Mouse (Mus musculus): ENCODE results near the gene Rab5if. TPM values are rescaled to one million over a fixed set of nuclear protein-coding genes. Genes with fewer than 3 reads are reported as not detected.
"Not testable (repeated sequence)": the region's sequence is repeated elsewhere in the genome, so short reads cannot be mapped to it uniquely, and the experiment has no call there.

Rab5if gene
- polyA plus RNA-seq, 1 experiment from 2014 or later: 194 TPM

DNA sequence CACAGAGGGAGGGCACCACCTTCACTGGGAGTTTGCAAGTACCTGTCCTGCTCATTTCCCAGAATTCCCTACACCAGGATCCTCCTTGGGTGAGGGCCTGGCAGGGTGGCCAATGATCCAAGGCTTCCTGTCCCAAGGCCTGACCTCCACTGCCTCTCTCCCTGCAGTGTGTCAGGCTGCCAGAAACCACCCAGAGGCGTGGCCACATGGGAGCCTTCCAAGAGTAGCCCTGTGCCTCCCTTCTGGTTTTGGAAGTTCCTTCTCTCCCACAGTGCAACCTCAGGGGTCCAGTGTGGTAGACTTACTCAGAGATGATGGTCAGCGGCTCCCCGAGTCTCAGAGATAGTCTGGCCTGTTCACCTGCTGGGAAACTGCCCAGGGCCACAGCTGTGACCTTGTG lies 16.6 kb downstream of the Rab5if start:
- 81% methylated on average over 3 of the region's 3 CpGs for WGBS
- no peak for TF ChIP-seq CTCF (IDR thresholded peaks at IDR 0.05; ENCODE audit: low read depth)
- Histone ChIP-seq H3K36me3 (ENCODE audit: insufficient read depth) (peaks cover 11% of the 10 kb centered on the region), H3K27ac (ENCODE audit: low read depth) (no peak overlapping the region), H3K4me1 (ENCODE audit: insufficient read depth) (peaks cover 4% of the 10 kb centered on the region; the same call in 1 of the 2 replicates), H3K9ac (no peak overlapping the region), H3K4me2 (no peak overlapping the region), H3K9me3 (ENCODE audit: low read depth, low read length) (no peaks in the 10 kb centered on the region), H3K4me3 (ENCODE audit: low read depth, low read length) (no peak overlapping the region), H3K27me3 (ENCODE audit: insufficient read depth, low read length) (no peaks in the 10 kb centered on the region)
- DNase-seq (no peak), ATAC-seq (ENCODE audit: insufficient read depth) (no peak)

DNA sequence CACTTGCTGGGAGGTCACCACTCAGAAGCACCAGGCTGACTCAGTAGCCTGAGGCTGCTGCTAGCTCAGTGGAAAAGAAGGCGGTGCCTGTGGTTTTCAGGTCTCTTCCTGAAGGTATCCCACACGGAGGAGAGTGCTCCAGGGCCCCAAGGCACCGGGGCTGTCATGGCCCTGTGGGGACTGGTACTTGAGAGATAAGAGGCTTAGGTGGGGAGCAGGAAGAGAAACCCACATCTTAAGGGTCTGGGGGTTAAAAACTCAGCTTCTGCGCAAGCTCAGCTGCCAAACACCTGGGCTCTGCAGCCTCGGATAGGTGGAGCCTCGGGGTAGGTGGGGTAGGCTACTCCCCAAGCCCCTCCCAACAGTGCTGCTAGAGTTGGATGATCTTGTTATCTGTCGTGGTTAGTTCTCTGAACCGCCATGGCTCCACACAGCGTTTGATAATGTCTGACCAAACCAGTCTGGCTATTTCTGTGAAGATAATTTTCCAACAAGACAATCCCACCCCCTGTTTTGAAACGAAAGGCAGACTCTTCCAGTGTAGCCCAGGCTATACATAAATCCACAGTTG lies 19.6 kb downstream of the Rab5if start:
- no peak for DNase-seq
- no peak for ATAC-seq (ENCODE audit: insufficient read depth)
- Histone ChIP-seq H3K9ac (no peak overlapping the region), H3K9me3 (ENCODE audit: low read depth, low read length) (no peaks in the 10 kb centered on the region), H3K27me3 (ENCODE audit: insufficient read depth, low read length) (no peaks in the 10 kb centered on the region), H3K4me2 (no peak overlapping the region), H3K36me3 (ENCODE audit: insufficient read depth) (no peaks in the 10 kb centered on the region), H3K4me1 (ENCODE audit: insufficient read depth) (peaks cover 4% of the 10 kb centered on the region; the same call in 1 of the 2 replicates), H3K27ac (ENCODE audit: low read depth) (no peak overlapping the region), H3K4me3 (ENCODE audit: low read depth, low read length) (no peak overlapping the region)
- TF ChIP-seq CTCF (IDR thresholded peaks at IDR 0.05; ENCODE audit: low read depth): no peak
- 20% methylated on average over 10 of the region's 10 CpGs for WGBS

DNA sequence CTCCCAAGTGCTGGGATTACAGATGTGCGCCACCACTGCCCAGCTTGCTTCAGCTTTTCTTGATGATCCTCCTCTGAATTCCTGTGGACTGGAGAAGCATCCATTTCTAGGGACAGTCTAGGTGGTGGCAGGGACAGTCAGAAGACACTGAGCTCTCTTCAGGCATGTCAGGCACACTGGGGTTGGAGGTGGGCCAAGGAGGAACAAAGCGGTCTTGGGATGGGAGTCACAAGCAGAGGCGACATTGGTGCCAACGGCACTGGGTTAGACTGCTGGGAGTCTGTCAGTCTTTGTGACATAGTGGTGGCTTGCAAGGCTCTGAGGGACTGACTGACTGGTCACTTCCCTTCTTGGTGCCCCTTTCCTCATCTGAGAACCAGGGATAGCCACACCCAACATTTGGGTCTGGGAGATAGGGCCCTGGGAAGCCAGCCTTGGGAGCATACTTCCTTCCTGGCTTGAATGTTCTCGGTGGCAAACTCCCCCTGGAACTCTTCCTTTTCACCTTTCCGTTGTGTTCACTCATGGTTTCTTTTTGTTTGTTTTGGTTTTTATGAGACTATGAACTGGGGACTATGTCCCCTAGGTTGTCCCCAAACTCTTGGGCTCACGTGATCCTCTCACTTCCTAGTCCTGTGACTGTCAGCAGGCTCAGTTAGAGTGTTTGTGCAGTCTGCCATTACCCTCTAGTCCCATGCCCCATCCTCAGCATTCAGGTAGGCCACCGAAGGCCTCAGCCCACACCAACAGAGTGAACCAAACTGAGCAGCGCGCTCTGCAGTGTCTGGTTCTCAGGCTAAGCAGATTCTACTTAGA lies 21.7 kb downstream of the Rab5if start:
- Histone ChIP-seq H3K36me3 (ENCODE audit: insufficient read depth) (no peaks in the 10 kb centered on the region), H3K9me3 (ENCODE audit: low read depth, low read length) (no peaks in the 10 kb centered on the region), H3K4me3 (ENCODE audit: low read depth, low read length) (no peak overlapping the region), H3K4me2 (no peak overlapping the region), H3K27me3 (ENCODE audit: insufficient read depth, low read length) (no peaks in the 10 kb centered on the region), H3K27ac (ENCODE audit: low read depth) (no peak overlapping the region), H3K9ac (no peak overlapping the region), H3K4me1 (ENCODE audit: insufficient read depth) (no peaks in the 10 kb centered on the region)
- WGBS: 77% methylated on average over 10 of the region's 10 CpGs
- ATAC-seq (ENCODE audit: insufficient read depth) (no peak), DNase-seq (no peak)
- no peak for TF ChIP-seq CTCF (IDR thresholded peaks at IDR 0.05; ENCODE audit: low read depth)

GRCm38 (mm10) chr2:156885666-156886065 lies 22.7 kb downstream of the Rab5if start:
- H3K27me3 ChIP-seq (ENCODE audit: insufficient read depth, low read length); H3K4me2 ChIP-seq; H3K36me3 ChIP-seq (ENCODE audit: insufficient read depth); H3K4me1 ChIP-seq (ENCODE audit: insufficient read depth); H3K9me3 ChIP-seq (ENCODE audit: low read depth, low read length); DNase-seq; H3K27ac ChIP-seq (ENCODE audit: low read depth); ATAC-seq (ENCODE audit: insufficient read depth); H3K4me3 ChIP-seq (ENCODE audit: low read depth, low read length); H3K9ac ChIP-seq: not testable (repeated sequence)
- 56% methylated on average over 2 of the region's 2 CpGs for WGBS

DNA sequence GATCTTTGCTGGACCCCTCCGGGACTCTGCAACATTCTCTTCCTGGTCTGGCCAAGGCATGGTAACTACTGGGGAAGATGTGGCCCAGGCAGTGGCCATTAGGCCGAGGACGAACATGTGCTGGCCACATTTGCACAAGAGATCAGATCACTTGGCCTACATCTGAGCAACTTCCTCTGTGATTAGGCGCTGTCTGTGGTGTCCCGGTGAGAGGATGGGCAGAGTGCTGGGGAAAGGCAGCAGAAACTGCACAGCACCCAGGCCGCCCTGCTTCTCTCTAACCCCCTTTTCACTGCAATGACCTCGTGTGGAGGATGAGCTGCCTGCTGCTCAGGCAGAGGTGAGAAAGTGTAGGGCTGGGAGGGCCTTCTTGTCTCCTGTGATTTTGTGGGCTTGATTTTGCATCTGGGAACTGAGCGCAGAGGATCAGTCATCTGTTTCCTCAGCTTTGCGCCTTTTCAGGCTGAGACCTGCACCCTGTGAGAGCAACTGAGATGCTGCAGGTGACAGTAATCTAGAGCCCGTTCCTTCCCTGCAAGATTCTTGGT lies 23.2 kb downstream of the Rab5if start:
- no peak for TF ChIP-seq CTCF (IDR thresholded peaks at IDR 0.05; ENCODE audit: low read depth)
- Histone ChIP-seq H3K9ac (no peak overlapping the region), H3K9me3 (ENCODE audit: low read depth, low read length) (no peaks in the 10 kb centered on the region), H3K4me3 (ENCODE audit: low read depth, low read length) (no peak overlapping the region), H3K4me2 (no peak overlapping the region), H3K27ac (ENCODE audit: low read depth) (no peak overlapping the region), H3K4me1 (ENCODE audit: insufficient read depth) (no peaks in the 10 kb centered on the region), H3K36me3 (ENCODE audit: insufficient read depth) (no peaks in the 10 kb centered on the region), H3K27me3 (ENCODE audit: insufficient read depth, low read length) (no peaks in the 10 kb centered on the region)
- ATAC-seq (ENCODE audit: insufficient read depth): no peak
- 75% methylated on average over 10 of the region's 10 CpGs for WGBS
- DNase-seq: no peak

GRCm38 (mm10) chr2:156887017-156887416 lies 24.1 kb downstream of the Rab5if start, which contains the start of gene Sla2:
TSS of gene Sla2 (minus strand) at chr2:156887192.
- Histone ChIP-seq H3K27me3 (ENCODE audit: insufficient read depth, low read length) (no peaks in the 10 kb centered on the region), H3K9ac (no peak within 1 kb of the TSS), H3K4me2 (no peak within 1 kb of the TSS), H3K27ac (ENCODE audit: low read depth) (no peak within 1 kb of the TSS), H3K9me3 (ENCODE audit: low read depth, low read length) (no peaks in the 10 kb centered on the region), H3K4me1 (ENCODE audit: insufficient read depth) (no peaks in the 10 kb centered on the region), H3K36me3 (ENCODE audit: insufficient read depth) (no peaks in the 10 kb centered on the region), H3K4me3 (ENCODE audit: low read depth, low read length) (no peak within 1 kb of the TSS)
- ATAC-seq (ENCODE audit: insufficient read depth) (no peak), DNase-seq (no peak)
- WGBS: 51% methylated on average over 6 of the region's 6 CpGs
- no peak for TF ChIP-seq CTCF (IDR thresholded peaks at IDR 0.05; ENCODE audit: low read depth)

DNA sequence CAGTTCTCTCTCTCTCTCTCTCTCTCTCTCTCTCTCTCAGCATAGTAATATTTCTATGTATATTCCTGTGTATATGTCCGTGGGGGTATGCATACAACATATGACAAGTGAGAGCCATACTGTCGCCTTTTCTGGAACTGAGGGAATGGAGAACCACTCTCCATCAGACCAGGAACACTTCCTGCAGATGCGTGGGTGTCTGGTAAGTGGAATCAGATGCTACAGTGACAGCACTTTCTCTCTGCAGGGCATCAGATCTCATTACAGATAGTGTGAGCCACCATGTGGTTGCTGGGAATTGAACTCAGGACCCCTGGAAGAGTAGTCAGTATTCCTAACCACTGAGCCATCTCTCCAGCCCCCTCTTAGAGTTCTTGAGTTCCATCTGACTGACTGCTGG lies 25.6 kb downstream of the Rab5if start:
- no peaks in the 10 kb centered on the region for H3K9me3 ChIP-seq (ENCODE audit: low read depth, low read length)
- no peak for ATAC-seq (ENCODE audit: insufficient read depth)
- H3K27me3 ChIP-seq (ENCODE audit: insufficient read depth, low read length): no peaks in the 10 kb centered on the region
- no peak overlapping the region for H3K9ac ChIP-seq
- no peaks in the 10 kb centered on the region for H3K36me3 ChIP-seq (ENCODE audit: insufficient read depth)
- 54% methylated on average over 3 of the region's 3 CpGs for WGBS
- no peak for TF ChIP-seq CTCF (IDR thresholded peaks at IDR 0.05; ENCODE audit: low read depth)
- DNase-seq: no peak
- H3K4me1 ChIP-seq (ENCODE audit: insufficient read depth): no peaks in the 10 kb centered on the region
- no peak overlapping the region for H3K27ac ChIP-seq (ENCODE audit: low read depth)
- no peak overlapping the region for H3K4me3 ChIP-seq (ENCODE audit: low read depth, low read length)
- H3K4me2 ChIP-seq: no peak overlapping the region

All from lung, embryonic 14.5 days (tissue).